Mouse (Mus musculus) hindbrain, embryonic 16.5 days (tissue): Measurements from ENCODE around the gene 9430097D07Rik. TPM values are rescaled to one million over a fixed set of nuclear protein-coding genes. Genes with fewer than 3 reads are reported as not detected.

Experiments
- ATAC-seq: fragments of 200-750 bp; cut with Nextera tagmentation; 2 replicates; pipeline ENCODE4 v1.8.0; 2017; ENCODE audit warnings: moderate TSS enrichment, moderate library complexity
- H3K27ac ChIP-seq: fragments of 300-500 bp; sonication (generic); 2 replicates; pipeline ENCODE4 v1.5.1; 2014; ENCODE audit warnings: low read depth, mild to moderate bottlenecking, control low read depth, low read length, moderate library complexity
- H3K27me3 ChIP-seq: fragments of 300-500 bp; sonication (generic); replicated peaks from 2 replicates; pipeline ENCODE4 v1.6.1; 2014; ENCODE audit warnings: low read length; ENCODE audit not compliant: control insufficient read depth, insufficient read depth
- H3K36me3 ChIP-seq: fragments of 300-500 bp; sonication (generic); 2 replicates; pipeline ENCODE4 v1.6.1; 2014; ENCODE audit warnings: mild to moderate bottlenecking, low read length, moderate library complexity, mixed read lengths; ENCODE audit not compliant: control insufficient read depth, insufficient read depth
- H3K4me1 ChIP-seq: fragments of 300-500 bp; sonication (generic); 2 replicates; pipeline ENCODE4 v1.6.1; 2014; ENCODE audit warnings: low read depth, low read length; ENCODE audit not compliant: control insufficient read depth, insufficient read depth
- H3K4me2 ChIP-seq: fragments of 300-500 bp; sonication (generic); 2 replicates; pipeline ENCODE4 v1.6.1; 2014; ENCODE audit warnings: mild to moderate bottlenecking, low read length, control low read depth, moderate library complexity
- H3K4me3 ChIP-seq: fragments of 300-500 bp; sonication (generic); 2 replicates; pipeline ENCODE4 v1.5.1; 2014; ENCODE audit warnings: mild to moderate bottlenecking, low read length, control low read depth, moderate library complexity
- H3K9ac ChIP-seq: fragments of 300-500 bp; sonication (generic); 2 replicates; pipeline ENCODE4 v1.6.1; 2014; ENCODE audit warnings: low read depth, mild to moderate bottlenecking, control low read depth, low read length, moderate library complexity
- H3K9me3 ChIP-seq: fragments of 300-500 bp; sonication (generic); 2 replicates; pipeline ENCODE4 v1.6.1; 2014; ENCODE audit warnings: mild to moderate bottlenecking, low read length, moderate library complexity; ENCODE audit not compliant: control insufficient read depth
- WGBS: fragments of 180-500 bp; shearing (Covaris S2); extraction: QIAGEN DNeasy Blood & Tissue Kit; methylation state at CpG from one replicate; pipeline ENCODE4 v1.1.7; 2014; 5-methylcytosine and 5-hydroxymethylcytosine counted together
- polyA plus RNA-seq: library from polyadenylated mRNA; unstranded; fragments of >200 nt; fragmentation: Nextera tagmentation; extraction: Ambion mirVana; gene quantifications from 2 replicates; pipeline ENCODE4 v1.2.1, GENCODE M21; 2015

9430097D07Rik gene
- polyA plus RNA-seq, 1 experiment from 2014 or later = 1.6 TPM

DNA sequence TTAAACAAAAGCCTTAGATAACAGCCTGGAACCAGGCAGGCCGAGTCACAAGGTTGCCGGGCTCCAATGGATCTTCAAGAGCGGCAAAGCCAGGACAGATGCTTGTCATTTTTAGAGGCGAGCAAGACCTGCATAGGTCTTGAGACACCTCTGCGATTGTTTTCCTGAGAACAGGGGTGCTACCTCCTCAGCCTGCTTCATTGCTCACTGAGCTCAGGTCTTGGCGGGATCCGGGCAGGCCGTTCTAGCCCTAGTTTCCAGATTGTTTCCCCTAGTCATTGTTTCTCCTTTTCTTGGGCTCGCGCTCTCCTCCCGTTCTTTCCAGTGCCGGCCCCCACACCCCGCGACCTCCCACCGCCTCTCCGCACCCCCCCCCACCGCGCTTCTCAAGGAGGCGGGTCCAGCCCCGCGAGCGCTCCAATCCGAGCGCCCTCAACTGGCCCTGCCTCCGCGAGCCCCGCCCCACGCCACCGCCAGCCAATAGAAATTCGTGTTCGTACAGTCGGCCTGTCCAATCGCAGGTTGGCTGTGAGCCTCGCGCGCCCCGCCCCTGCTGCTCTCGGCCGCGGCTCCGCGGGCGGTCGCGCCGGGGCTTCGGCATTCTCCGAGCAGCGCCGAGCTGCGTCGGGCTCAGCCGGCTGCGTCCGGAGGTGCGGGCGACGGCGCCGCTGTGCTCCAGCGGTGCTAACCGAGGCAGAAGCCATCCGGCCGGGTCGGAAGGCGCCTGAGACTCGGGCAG is 40.6 kb downstream of the 9430097D07Rik start, which contains the start of gene Fam102a:
Fam102a (plus strand) TSS at position 600 of the 739 bp plus-strand sequence.
- peak within 1 kb of the TSS; percentile 98 for H3K9ac ChIP-seq
- no peaks in the 10 kb centered on the region for H3K9me3 ChIP-seq
- no peaks in the 10 kb centered on the region for H3K36me3 ChIP-seq
- peaks cover 45% of the 10 kb centered on the region for H3K4me1 ChIP-seq
- ATAC-seq = peak; percentile 98
- WGBS = under 1% methylated on average over 61 of the region's 67 CpGs
- peak within 1 kb of the TSS; percentile 88 for H3K4me3 ChIP-seq
- peak within 1 kb of the TSS; percentile 85 for H3K4me2 ChIP-seq
- peak within 1 kb of the TSS; percentile 94 for H3K27ac ChIP-seq
- no peaks in the 10 kb centered on the region for H3K27me3 ChIP-seq

DNA sequence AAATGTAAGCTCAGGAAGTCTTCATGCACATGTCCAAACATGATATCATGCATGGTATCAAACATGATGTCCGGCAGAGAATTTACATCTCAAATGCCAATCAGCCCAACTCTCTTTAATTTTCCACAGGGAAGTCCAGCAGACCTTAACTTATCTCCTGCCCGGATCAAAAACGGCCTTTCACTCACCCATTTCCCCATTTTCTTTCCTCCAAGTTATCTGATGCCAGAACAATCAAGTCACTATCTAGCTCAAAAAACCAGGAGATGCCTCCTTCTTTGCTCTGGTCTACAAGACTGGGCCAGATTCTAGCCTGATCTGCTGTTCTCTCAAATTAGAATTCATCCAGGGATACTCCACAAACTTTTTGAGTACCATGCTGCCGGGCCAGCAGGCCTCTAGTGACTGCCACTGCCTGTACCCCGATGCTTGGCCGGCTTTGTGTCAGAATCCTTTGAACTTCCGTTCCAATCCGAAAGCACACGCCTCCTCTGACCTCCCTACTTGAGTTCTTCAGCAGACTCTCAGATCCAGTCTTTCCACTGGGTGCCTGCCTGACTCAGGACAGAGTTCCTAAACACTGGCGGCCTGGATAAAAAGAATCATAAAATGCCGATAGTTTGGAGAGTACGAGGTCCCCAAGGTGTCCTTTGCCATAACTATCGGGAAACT is 41.3 kb downstream of the 9430097D07Rik start:
- H3K9me3 ChIP-seq = no peaks in the 10 kb centered on the region
- WGBS = 14% methylated on average over 13 of the region's 13 CpGs
- H3K9ac ChIP-seq = peak overlapping the region; percentile 68
- H3K27me3 ChIP-seq = no peaks in the 10 kb centered on the region
- no peaks in the 10 kb centered on the region for H3K36me3 ChIP-seq
- H3K4me1 ChIP-seq = peaks cover 39% of the 10 kb centered on the region
- H3K27ac ChIP-seq = peak overlapping the region; percentile 85
- peak overlapping the region; percentile 85 for H3K4me2 ChIP-seq
- peak overlapping the region; percentile 88 for H3K4me3 ChIP-seq
- ATAC-seq = no peak

DNA sequence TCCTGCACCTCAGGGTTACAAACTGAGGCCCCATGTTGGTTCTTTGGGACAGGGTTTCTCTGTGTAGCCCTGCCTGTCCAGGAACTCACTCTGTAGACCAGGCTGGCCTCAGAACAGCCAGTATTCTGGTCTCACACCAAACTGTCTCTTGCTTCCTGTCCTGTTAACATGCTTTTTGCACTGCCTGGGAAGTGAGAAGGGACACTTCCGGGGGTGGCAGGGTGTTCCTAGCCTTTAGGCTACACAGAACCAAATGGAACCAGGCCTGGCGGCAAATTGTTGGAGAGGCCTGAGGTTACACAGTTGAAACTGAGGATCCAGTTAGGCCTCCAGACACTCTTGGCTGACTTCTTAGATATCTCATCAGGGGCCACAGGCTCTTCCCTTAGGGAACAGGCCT is 42.3 kb downstream of the 9430097D07Rik start:
- 85% methylated on average over 2 of the region's 2 CpGs for WGBS
- no peak overlapping the region for H3K9ac ChIP-seq
- H3K4me2 ChIP-seq = no peak overlapping the region
- H3K4me1 ChIP-seq = peaks cover 29% of the 10 kb centered on the region
- no peaks in the 10 kb centered on the region for H3K9me3 ChIP-seq
- H3K27ac ChIP-seq = no peak overlapping the region
- H3K4me3 ChIP-seq = no peak overlapping the region
- no peaks in the 10 kb centered on the region for H3K27me3 ChIP-seq
- no peak for ATAC-seq
- no peaks in the 10 kb centered on the region for H3K36me3 ChIP-seq

DNA sequence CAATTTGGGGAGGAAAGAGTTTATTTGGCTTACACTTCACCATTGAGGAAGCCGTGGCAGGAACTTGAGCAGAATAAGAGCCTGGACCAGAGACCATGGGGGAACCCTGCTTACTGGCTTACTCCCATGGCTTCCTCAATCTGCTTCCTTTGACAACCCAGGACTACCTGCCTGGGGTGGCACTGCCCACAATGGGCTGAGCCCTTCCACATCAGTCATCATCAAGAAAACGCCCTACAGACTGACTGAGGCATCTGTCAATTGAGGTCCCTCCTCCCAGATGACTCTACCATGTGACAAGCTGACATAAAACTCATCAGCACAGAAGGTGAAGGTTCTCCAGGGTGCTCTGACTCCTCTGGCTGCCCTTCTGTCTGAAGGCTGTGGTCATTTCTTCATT is 45.0 kb downstream of the 9430097D07Rik start:
- ATAC-seq = no peak
- H3K27me3 ChIP-seq = no peaks in the 10 kb centered on the region
- no peaks in the 10 kb centered on the region for H3K9me3 ChIP-seq
- H3K4me3 ChIP-seq = no peak overlapping the region
- no peak overlapping the region for H3K9ac ChIP-seq
- peaks cover 7% of the 10 kb centered on the region for H3K4me1 ChIP-seq
- no peak overlapping the region for H3K27ac ChIP-seq
- no peaks in the 10 kb centered on the region for H3K36me3 ChIP-seq
- 85% methylated on average over 2 of the region's 2 CpGs for WGBS
- H3K4me2 ChIP-seq = no peak overlapping the region

DNA sequence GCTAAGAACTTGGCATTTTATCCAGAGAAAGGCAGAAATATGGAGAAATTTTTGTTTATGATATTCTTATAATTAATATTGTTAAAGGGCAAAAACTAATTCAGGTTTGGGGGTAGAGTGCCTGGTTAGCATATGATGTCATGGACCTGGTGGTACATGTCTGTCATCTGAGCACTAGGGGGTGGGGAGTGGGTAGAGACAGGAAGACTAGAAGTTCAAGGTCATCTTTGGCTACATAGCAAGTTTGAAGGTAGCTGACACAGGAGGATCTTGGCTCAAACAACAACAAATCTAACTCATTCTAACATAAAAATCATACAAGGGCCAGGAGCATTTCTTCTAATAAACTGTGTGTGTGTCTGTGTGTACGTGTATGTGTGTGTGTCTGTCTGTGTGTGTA is 47.2 kb downstream of the 9430097D07Rik start:
- ATAC-seq = no peak
- no peak overlapping the region for H3K4me2 ChIP-seq
- H3K4me3 ChIP-seq = no peak overlapping the region
- no peak overlapping the region for H3K27ac ChIP-seq
- no peaks in the 10 kb centered on the region for H3K27me3 ChIP-seq
- no peaks in the 10 kb centered on the region for H3K9me3 ChIP-seq
- no peaks in the 10 kb centered on the region for H3K4me1 ChIP-seq
- 84% methylated on average over 1 of the region's 1 CpGs for WGBS
- H3K36me3 ChIP-seq = no peaks in the 10 kb centered on the region
- H3K9ac ChIP-seq = no peak overlapping the region

DNA sequence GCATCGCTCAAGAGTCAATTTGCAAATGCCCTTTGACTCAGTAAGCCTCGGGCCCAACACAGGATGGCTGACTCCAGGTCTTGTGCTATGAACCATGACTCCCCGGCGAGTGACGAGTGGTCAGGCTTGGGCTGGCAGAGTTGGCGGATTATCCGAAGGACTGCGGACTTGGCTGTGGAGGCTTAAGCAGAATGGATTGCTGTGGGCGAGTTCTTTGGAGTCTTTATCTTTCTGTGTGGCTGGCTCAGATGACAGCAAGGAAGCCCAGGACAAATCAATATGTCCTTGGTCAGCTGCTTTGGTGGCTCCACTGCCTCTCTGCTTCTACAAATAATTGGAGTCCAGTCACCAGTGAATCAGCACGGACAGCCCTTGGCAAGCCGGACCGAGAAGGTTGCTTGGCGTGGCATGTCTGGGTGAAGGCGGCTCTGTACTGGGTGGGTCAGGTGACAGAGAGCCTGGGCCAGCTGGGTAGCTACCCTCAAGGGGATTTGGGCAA is 48.0 kb downstream of the 9430097D07Rik start:
- no peak overlapping the region for H3K27ac ChIP-seq
- no peak overlapping the region for H3K4me2 ChIP-seq
- H3K9ac ChIP-seq = no peak overlapping the region
- H3K4me3 ChIP-seq = no peak overlapping the region
- H3K9me3 ChIP-seq = no peaks in the 10 kb centered on the region
- no peaks in the 10 kb centered on the region for H3K4me1 ChIP-seq
- ATAC-seq = no peak
- H3K27me3 ChIP-seq = no peaks in the 10 kb centered on the region
- WGBS = 70% methylated on average over 14 of the region's 14 CpGs
- H3K36me3 ChIP-seq = no peaks in the 10 kb centered on the region

DNA sequence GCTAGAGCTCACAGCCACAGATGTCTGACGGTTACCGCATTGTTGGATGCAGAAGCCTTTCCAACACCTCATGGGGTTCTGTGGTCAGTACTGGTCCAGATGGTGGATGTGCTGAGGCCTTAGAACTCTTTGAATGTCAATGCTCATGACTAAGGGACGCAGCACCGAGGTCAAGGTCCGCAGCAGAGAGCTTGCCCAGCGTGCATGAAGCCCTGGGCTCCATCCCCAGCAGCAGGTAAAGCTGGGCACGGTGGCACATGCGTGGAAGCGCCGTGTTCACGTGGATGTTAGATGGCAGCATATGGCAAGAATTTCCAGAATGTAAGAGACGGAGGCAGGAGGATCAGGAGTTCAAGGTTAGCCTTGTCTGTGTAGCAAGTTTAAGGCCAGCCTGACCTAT is 49.7 kb downstream of the 9430097D07Rik start:
- Histone ChIP-seq H3K9me3 (no peaks in the 10 kb centered on the region), H3K4me3 (no peak overlapping the region), H3K27ac (no peak overlapping the region), H3K4me2 (no peak overlapping the region), H3K4me1 (no peaks in the 10 kb centered on the region), H3K36me3 (no peaks in the 10 kb centered on the region), H3K9ac (no peak overlapping the region), H3K27me3 (no peaks in the 10 kb centered on the region)
- ATAC-seq = no peak
- WGBS = 89% methylated on average over 12 of the region's 12 CpGs

DNA sequence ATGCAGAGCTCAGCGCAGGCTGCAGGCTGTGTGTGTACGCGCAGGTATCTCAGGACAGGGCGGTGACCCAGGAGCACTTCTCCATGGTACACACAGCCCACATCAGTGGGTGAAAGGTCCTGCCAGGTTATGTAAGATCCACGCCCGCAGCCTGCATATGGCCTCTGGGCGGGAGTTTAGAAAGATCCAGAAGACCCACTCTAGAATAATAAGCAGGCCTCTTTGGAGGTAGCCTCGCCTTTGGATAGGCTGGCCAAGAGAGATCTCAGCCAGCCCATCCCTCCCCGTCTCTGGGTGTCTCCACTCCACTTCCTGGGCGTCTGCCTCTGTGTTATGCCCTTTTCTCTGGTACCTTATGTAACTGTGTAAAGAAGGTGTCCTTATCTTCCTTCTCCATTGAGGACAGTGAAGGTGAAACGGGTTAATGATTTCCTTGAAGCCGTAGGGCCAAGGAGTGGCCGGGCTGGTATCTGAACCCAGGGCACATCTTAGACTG is 50.9 kb downstream of the 9430097D07Rik start:
- WGBS = 90% methylated on average over 13 of the region's 13 CpGs
- H3K27ac ChIP-seq = no peak overlapping the region
- no peaks in the 10 kb centered on the region for H3K27me3 ChIP-seq
- H3K36me3 ChIP-seq = no peaks in the 10 kb centered on the region
- H3K9me3 ChIP-seq = no peaks in the 10 kb centered on the region
- H3K4me1 ChIP-seq = no peaks in the 10 kb centered on the region
- no peak for ATAC-seq
- H3K9ac ChIP-seq = no peak overlapping the region
- no peak overlapping the region for H3K4me3 ChIP-seq
- H3K4me2 ChIP-seq = no peak overlapping the region
